8 mouse cellular contexts compared by ENCODE assay signal in genomic region chr11:100931254-100931921, GRCm38 (mm10). TPM values are rescaled to one million over a fixed set of nuclear protein-coding genes. Genes with fewer than 3 reads are reported as not detected.
DNase-seq lines count a peak whose midpoint lies in the region; ATAC-seq and TF ChIP-seq lines count a peak whose summit lies in the region.

No protein-coding gene starts in this region.

- H3K4me3 ChIP-seq in layer of hippocampus, adult 2 months, result peak overlapping the region; percentile 56
- H3K4me3 ChIP-seq in liver, postnatal 0 days (ENCODE audit: low read depth, low read length), result peak overlapping the region; percentile 56

- no peaks in the 10 kb centered on the region; the same call in 1 of the 2 replicates for H3K36me3 ChIP-seq in liver, postnatal 0 days (replicated peaks; ENCODE audit: insufficient read depth, low read length)

- H3K9me3 ChIP-seq in liver, postnatal 0 days (ENCODE audit: low read length), result no peaks in the 10 kb centered on the region

- H3K4me1 ChIP-seq in liver, postnatal 0 days (ENCODE audit: insufficient read depth), result peaks cover 45% of the 10 kb centered on the region

- H3K4me2 ChIP-seq in liver, postnatal 0 days (ENCODE audit: low read depth, low read length), result peak overlapping the region; percentile 65

- WGBS in liver, postnatal 0 days (ENCODE audit: insufficient replicate concordance), result 24% methylated on average over 12 of the region's 12 CpGs

- no peak for TF ChIP-seq EP300 in liver, postnatal 0 days (IDR thresholded peaks at IDR 0.05; ENCODE audit: low read depth)

- H3K27me3 ChIP-seq in liver, postnatal 0 days (ENCODE audit: insufficient read depth, low read length), result no peaks in the 10 kb centered on the region

- no peak for DNase-seq in layer of hippocampus, adult 2 months (ENCODE audit: low spot score in 2 of 2)
- no peak for DNase-seq in layer of hippocampus, adult 9-11 months
- DNase-seq in adrenal gland, adult 18-20 months (ENCODE audit: low spot score in 2 of 2), result peak; percentile 38 to 40
- DNase-seq in induced T-regulatory cell, adult 2 months (ENCODE audit: low read depth), result peak; percentile 92
- peak; percentile 57 for DNase-seq in liver, postnatal 0 days
- DNase-seq in spleen, postnatal 4 days (ENCODE audit: low spot score in 2 of 2), result peak; percentile 29 to 70
- no peak for DNase-seq in cerebellum, postnatal 14 days
- DNase-seq in right cerebral cortex, postnatal 4 days, result no peak

- H3K9ac ChIP-seq in liver, postnatal 0 days (replicated peaks), result peak overlapping the region; percentile 47

- no peak for TF ChIP-seq CTCF in layer of hippocampus, adult 2 months (conservative IDR thresholded peaks at IDR 0.05)
- no peak for TF ChIP-seq CTCF in liver, postnatal 0 days (IDR thresholded peaks at IDR 0.05; ENCODE audit: low read depth)

- peak; percentile 72 for ATAC-seq in liver, postnatal 0 days

- H3K27ac ChIP-seq in layer of hippocampus, adult 2 months, result no peak overlapping the region; the same call in 1 of the 2 replicates
- peak overlapping the region; percentile 45 for H3K27ac ChIP-seq in liver, postnatal 0 days (ENCODE audit: low read depth)

RNA-seq across cellular contexts. Expression of gene Stat3, which starts 8.0 kb away (rescaled TPM):
- 10 to 100 TPM; 39.5 to 42.3 TPM for total RNA-seq in layer of hippocampus, adult 2 months (2021)
- total RNA-seq in adrenal gland, adult 18-20 months (2021), result 100 to 1,000 TPM in 1 of 2 experiments, 10 to 100 TPM in 1; 87.0 to 102 TPM
- polyA plus RNA-seq in liver, postnatal 0 days (2015; fragmentation: Nextera tagmentation; extraction: Ambion mirVana), result 44.9 and 53.7 TPM in 2 replicates

RNA-seq across cellular contexts. Expression of gene Cavin1, which starts 39.3 kb away (rescaled TPM):
- total RNA-seq in layer of hippocampus, adult 2 months (2021), result 10 to 100 TPM; 14.3 to 16.3 TPM
- total RNA-seq in adrenal gland, adult 18-20 months (2021), result 100 to 1,000 TPM; 296 to 352 TPM
- 27.5 and 28.5 TPM in 2 replicates for polyA plus RNA-seq in liver, postnatal 0 days (2015; fragmentation: Nextera tagmentation; extraction: Ambion mirVana)

Comparison
In these comparisons a context has a peak if more than half of its experiments do, and no peak if none do; other contexts are left out.
1. DNase-seq: peak in adrenal gland, adult 18-20 months (2 of 2), induced T-regulatory cell, adult 2 months (single experiment), liver, postnatal 0 days (single experiment) and spleen, postnatal 4 days (2 of 2); none in layer of hippocampus, adult 2 months (0 of 2), layer of hippocampus, adult 9-11 months (single experiment), cerebellum, postnatal 14 days (0 of 2) and right cerebral cortex, postnatal 4 days (single experiment).
2. RNA of gene Cavin1, which starts 39.3 kb away (total RNA-seq): 296 to 352 TPM in adrenal gland, adult 18-20 months; 14.3 to 16.3 TPM in layer of hippocampus, adult 2 months; every median in the first group is over 10 times any median in the second.